Mouse (Mus musculus) myocyte (in vitro differentiated cells): ENCODE results near the gene Agbl3.

Source experiments
- CEBPB ChIP-seq: IDR thresholded peaks from 2 replicates; pipeline ENCODE4 v1.6.1; 2011; ENCODE audit warnings: mild to moderate bottlenecking, moderate library complexity; ENCODE audit not compliant: poor library complexity, insufficient read depth, severe bottlenecking
- E2F4 ChIP-seq: IDR thresholded peaks from one replicate; pipeline ENCODE4 v1.6.1; 2011; ENCODE audit warnings: mild to moderate bottlenecking, control low read depth, moderate library complexity; ENCODE audit not compliant: insufficient read depth
- MAX ChIP-seq: IDR thresholded peaks from one replicate; pipeline ENCODE4 v1.6.1; 2011; ENCODE audit warnings: low read depth, mild to moderate bottlenecking, control low read depth
- MYOD1 ChIP-seq, 3 experiments: IDR thresholded peaks; one replicate each; pipeline ENCODE4 v1.6.1; 2011; ENCODE audit warnings: control low read depth in 2 of 3, low read depth in 2 of 3, mild to moderate bottlenecking in 2 of 3, moderate library complexity in 1 of 3; ENCODE audit not compliant: insufficient read length in 2 of 3, control insufficient read depth in 1 of 3
- MYOG ChIP-seq, 3 experiments: IDR thresholded peaks; one replicate each; pipeline ENCODE4 v1.6.1; 2011; ENCODE audit warnings: control low read depth in 2 of 3, low read depth in 2 of 3, mild to moderate bottlenecking in 2 of 3; ENCODE audit not compliant: insufficient read length in 2 of 3, control insufficient read depth in 1 of 3, insufficient read depth in 1 of 3
- POLR2A ChIP-seq: IDR thresholded peaks from one replicate; pipeline ENCODE4 v1.6.1; 2011; ENCODE audit warnings: low read depth, mild to moderate bottlenecking, control low read depth, moderate library complexity; ENCODE audit not compliant: insufficient read length
- POLR2AphosphoS2 ChIP-seq: IDR thresholded peaks from one replicate; pipeline ENCODE4 v1.6.1; 2011; ENCODE audit warnings: low read depth, control low read depth; ENCODE audit not compliant: insufficient read length
- REST ChIP-seq: IDR thresholded peaks from one replicate; pipeline ENCODE4 v1.6.1; 2011; ENCODE audit warnings: mild to moderate bottlenecking, control low read depth, moderate library complexity; ENCODE audit not compliant: insufficient read depth, insufficient read length
- SRF ChIP-seq: IDR thresholded peaks from one replicate; pipeline ENCODE4 v1.6.1; 2011; ENCODE audit warnings: low read depth; ENCODE audit not compliant: control insufficient read depth, insufficient read length
- TCF12 ChIP-seq: IDR thresholded peaks from one replicate; pipeline ENCODE4 v1.6.1; 2011; ENCODE audit warnings: mild to moderate bottlenecking, control low read depth; ENCODE audit not compliant: poor library complexity, insufficient read depth, severe bottlenecking
- TCF3 ChIP-seq: IDR thresholded peaks from one replicate; pipeline ENCODE4 v1.6.1; 2011; ENCODE audit warnings: low read depth, control low read depth; ENCODE audit not compliant: insufficient read length
- USF1 ChIP-seq: IDR thresholded peaks from one replicate; pipeline ENCODE4 v1.6.1; 2011; ENCODE audit warnings: low read depth, mild to moderate bottlenecking, control low read depth, moderate library complexity

DNA sequence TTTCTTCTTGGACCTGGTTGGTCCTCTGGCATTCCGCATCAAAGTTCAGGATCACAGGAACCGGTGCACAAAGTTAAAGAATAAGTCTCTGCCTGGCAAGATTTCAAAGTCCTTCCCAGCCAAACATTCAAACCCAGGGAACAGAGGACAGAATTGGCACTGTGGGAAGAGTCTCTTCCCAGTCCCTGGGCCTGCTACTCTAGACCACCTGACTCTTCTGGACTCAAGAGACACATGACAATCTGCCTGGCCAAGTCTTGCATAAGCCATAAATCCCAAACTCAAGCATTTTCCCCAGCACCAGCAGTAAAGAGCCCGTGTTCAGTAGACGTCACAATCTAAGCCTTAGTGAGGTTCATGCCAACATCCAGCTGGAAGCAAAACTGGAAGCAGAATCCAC lies 126.4 kb downstream of the Agbl3 start:
- TF ChIP-seq POLR2A: no peak
- TF ChIP-seq MAX: no peak
- no peak for TF ChIP-seq MYOG (IDR thresholded peaks at IDR 0.05; ENCODE audit: control insufficient read depth in 1 of 3, insufficient read depth in 1 of 3, insufficient read length in 2 of 3, low read depth in 2 of 3)
- TF ChIP-seq E2F4: no peak
- no peak for TF ChIP-seq POLR2AphosphoS2
- no peak for TF ChIP-seq CEBPB
- no peak for TF ChIP-seq USF1
- TF ChIP-seq TCF3: no peak
- no peak for TF ChIP-seq TCF12
- no peak for TF ChIP-seq REST
- no peak for TF ChIP-seq MYOD1 (IDR thresholded peaks at IDR 0.05; ENCODE audit: control insufficient read depth in 1 of 3, insufficient read length in 2 of 3, low read depth in 2 of 3)
- TF ChIP-seq SRF: no peak
